Mouse (Mus musculus): ENCODE results near the gene Tagap. TPM values are rescaled to one million over a fixed set of nuclear protein-coding genes. Genes with fewer than 3 reads are reported as not detected.
"Not testable (repeated sequence)": the region's sequence is repeated elsewhere in the genome, so short reads cannot be mapped to it uniquely, and the experiment has no call there.

Tagap gene
- total RNA-seq, 2 experiments from 2014 or later, result 4.9 to 5.4 TPM

DNA sequence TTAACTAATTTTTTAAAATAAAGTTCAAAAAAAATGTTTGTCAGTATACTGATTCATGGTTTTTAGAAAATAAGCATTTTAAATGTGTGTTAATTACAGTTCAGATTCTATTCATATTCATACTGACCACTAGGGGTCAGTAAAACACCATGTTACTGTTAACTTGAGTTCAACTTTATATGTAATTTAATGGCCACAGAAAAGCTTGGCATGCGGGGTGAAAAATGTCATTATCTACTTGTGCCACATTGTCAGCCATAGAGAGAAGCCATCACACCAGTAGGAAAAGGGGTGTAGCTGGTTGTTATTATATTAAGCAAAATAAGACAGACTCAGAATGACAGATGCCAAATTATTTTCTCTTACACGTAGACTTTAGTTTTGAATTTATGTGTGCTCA lies 57.7 kb downstream of the Tagap start:
- DNase-seq, result not testable (repeated sequence)

Other genes starting within 250 kb of the Tagap start
- 10 to 100 TPM; 10.2 to 11.8 TPM for gene Fndc1, start 98.7 kb upstream of the Tagap start, total RNA-seq (2021)
- 10 to 100 TPM; 33.3 to 47.6 TPM for gene Rsph3a, start 19.6 kb downstream of the Tagap start, total RNA-seq (2021)
- gene Gm49673, start 221.8 kb downstream of the Tagap start, total RNA-seq (2021), result under 1 TPM in 1 of 2 experiments, not detected in 1; 0.15 TPM
- gene Rnaset2a, start 222.1 kb downstream of the Tagap start, total RNA-seq (2021), result 1 to 10 TPM; 5.3 to 7.2 TPM
- 10 to 100 TPM; 13.9 to 14.0 TPM for gene Fgfr1op, start 239.5 kb downstream of the Tagap start, total RNA-seq (2021)